Mouse (Mus musculus) WW6 (cell line): ENCODE data around the gene Neurl3.

Experiments used
- DNase-seq: peaks from one replicate; pipeline ENCODE4 v3.0.0-alpha.2; 2013; ENCODE audit warnings: low read depth, low spot score

Neurl3 gene

GRCm38 (mm10) chr1:36274455-36274854, at the start of gene Neurl3:
Gene Neurl3 (minus strand): TSS chr1:36274679.
- no peak for DNase-seq

GRCm38 (mm10) chr1:36323746-36324448, 49.4 kb upstream of the Neurl3 start:
- DNase-seq: no peak

GRCm38 (mm10) chr1:36323076-36323475, 48.6 kb upstream of the Neurl3 start:
- no peak for DNase-seq

GRCm38 (mm10) chr1:36321829-36322573, 47.5 kb upstream of the Neurl3 start:
- no peak for DNase-seq

- no peak for DNase-seq
Measured at GRCm38 (mm10) chr1:36321164-36321563, 46.7 kb upstream of the Neurl3 start.

- DNase-seq: no peak
Measured at GRCm38 (mm10) chr1:36315776-36316100, 41.3 kb upstream of the Neurl3 start.

GRCm38 (mm10) chr1:36314959-36315775, 40.7 kb upstream of the Neurl3 start:
- peak; percentile 76 for DNase-seq

- no peak for DNase-seq
Measured at GRCm38 (mm10) chr1:36309498-36309901, 35.0 kb upstream of the Neurl3 start.

GRCm38 (mm10) chr1:36308966-36309475, 34.5 kb upstream of the Neurl3 start:
- DNase-seq: no peak

- DNase-seq: no peak
Measured at GRCm38 (mm10) chr1:36308451-36308901, 34.0 kb upstream of the Neurl3 start.

- peak; percentile 79 for DNase-seq
Measured at GRCm38 (mm10) chr1:36307495-36308280, 33.2 kb upstream of the Neurl3 start, which contains the start of gene Arid5a. Gene Arid5a (plus strand): TSS chr1:36307733.

- no peak for DNase-seq
Measured at GRCm38 (mm10) chr1:36307121-36307494, 32.6 kb upstream of the Neurl3 start.

GRCm38 (mm10) chr1:36306120-36306519, 31.6 kb upstream of the Neurl3 start:
- no peak for DNase-seq

GRCm38 (mm10) chr1:36304764-36305163, 30.3 kb upstream of the Neurl3 start:
- DNase-seq: no peak

- no peak for DNase-seq
Measured at GRCm38 (mm10) chr1:36303381-36304320, 29.2 kb upstream of the Neurl3 start.

- no peak for DNase-seq
Measured at GRCm38 (mm10) chr1:36302957-36303356, 28.5 kb upstream of the Neurl3 start.

- no peak for DNase-seq
Measured at GRCm38 (mm10) chr1:36302273-36302672, 27.8 kb upstream of the Neurl3 start.

- no peak for DNase-seq
Measured at GRCm38 (mm10) chr1:36300486-36300885, 26.0 kb upstream of the Neurl3 start.

GRCm38 (mm10) chr1:36299676-36300075, 25.2 kb upstream of the Neurl3 start:
- DNase-seq: no peak

GRCm38 (mm10) chr1:36299126-36299525, 24.6 kb upstream of the Neurl3 start:
- no peak for DNase-seq
